Mouse (Mus musculus): ENCODE measurements at regions not wholly inside any gene's neighbourhood (a gene's known extent, or its start where the extent isn't known, plus 50 kb on each side); places are given as distances from the start of the nearest gene placed in this dataset.

- Histone ChIP-seq H3K36me3 (replicated peaks; ENCODE audit: control insufficient read depth, insufficient read depth, low read length) (no peaks in the 10 kb centered on the region), H3K4me3 (ENCODE audit: low read depth, low read length) (no peak overlapping the region), H3K27ac (ENCODE audit: low read depth) (no peak overlapping the region), H3K4me1 (ENCODE audit: control insufficient read depth, insufficient read depth) (no peaks in the 10 kb centered on the region), H3K27me3 (ENCODE audit: control insufficient read depth, insufficient read depth, low read length) (no peaks in the 10 kb centered on the region), H3K9ac (replicated peaks; ENCODE audit: low read depth, low read length) (no peak overlapping the region), H3K9me3 (replicated peaks; ENCODE audit: control insufficient read depth, low read length) (no peaks in the 10 kb centered on the region), H3K4me2 (ENCODE audit: low read depth, low read length) (no peak overlapping the region)
- 45% methylated on average over 14 of the region's 14 CpGs for WGBS
- TF ChIP-seq EP300 (IDR thresholded peaks at IDR 0.05; ENCODE audit: low read depth) (no peak), CTCF (IDR thresholded peaks at IDR 0.05; ENCODE audit: low read depth) (no peak)
- ATAC-seq (ENCODE audit: insufficient read depth, low read depth) (no peak), DNase-seq (ENCODE audit: low spot score) (no peak)
Measured at GRCm38 (mm10) chr4:153696426-153697040, 213.9 kb upstream of the Ajap1 start.

GRCm38 (mm10) chr4:153707218-153707617, 224.6 kb upstream of the Ajap1 start:
- H3K4me3 ChIP-seq (ENCODE audit: low read depth, low read length) = no peak overlapping the region
- no peaks in the 10 kb centered on the region for H3K36me3 ChIP-seq (replicated peaks; ENCODE audit: control insufficient read depth, insufficient read depth, low read length)
- ATAC-seq (ENCODE audit: insufficient read depth, low read depth) = no peak
- DNase-seq (ENCODE audit: low spot score) = no peak
- H3K4me2 ChIP-seq (ENCODE audit: low read depth, low read length) = no peak overlapping the region
- no peaks in the 10 kb centered on the region for H3K4me1 ChIP-seq (ENCODE audit: control insufficient read depth, insufficient read depth)
- no peak overlapping the region for H3K27ac ChIP-seq (ENCODE audit: low read depth)
- H3K27me3 ChIP-seq (ENCODE audit: control insufficient read depth, insufficient read depth, low read length) = no peaks in the 10 kb centered on the region
- TF ChIP-seq EP300 (IDR thresholded peaks at IDR 0.05; ENCODE audit: low read depth) (no peak), CTCF (IDR thresholded peaks at IDR 0.05; ENCODE audit: low read depth) (no peak)
- no peaks in the 10 kb centered on the region for H3K9me3 ChIP-seq (replicated peaks; ENCODE audit: control insufficient read depth, low read length)
- no peak overlapping the region for H3K9ac ChIP-seq (replicated peaks; ENCODE audit: low read depth, low read length)
- 46% methylated on average over 8 of the region's 8 CpGs for WGBS

GRCm38 (mm10) chr4:153714995-153715645, 232.5 kb upstream of the Ajap1 start:
- Histone ChIP-seq H3K9ac (replicated peaks; ENCODE audit: low read depth, low read length) (no peak overlapping the region), H3K27ac (ENCODE audit: low read depth) (no peak overlapping the region), H3K4me1 (ENCODE audit: control insufficient read depth, insufficient read depth) (no peaks in the 10 kb centered on the region), H3K27me3 (ENCODE audit: control insufficient read depth, insufficient read depth, low read length) (no peaks in the 10 kb centered on the region), H3K9me3 (replicated peaks; ENCODE audit: control insufficient read depth, low read length) (no peaks in the 10 kb centered on the region), H3K4me2 (ENCODE audit: low read depth, low read length) (no peak overlapping the region), H3K36me3 (replicated peaks; ENCODE audit: control insufficient read depth, insufficient read depth, low read length) (no peaks in the 10 kb centered on the region), H3K4me3 (ENCODE audit: low read depth, low read length) (no peak overlapping the region)
- DNase-seq (ENCODE audit: low spot score) (peak; percentile 44), ATAC-seq (ENCODE audit: insufficient read depth, low read depth) (peak; percentile 87)
- 33% methylated on average over 6 of the region's 6 CpGs for WGBS
- TF ChIP-seq EP300 (IDR thresholded peaks at IDR 0.05; ENCODE audit: low read depth) (no peak), CTCF (IDR thresholded peaks at IDR 0.05; ENCODE audit: low read depth) (no peak)

GRCm38 (mm10) chr4:153717273-153717672, 234.7 kb upstream of the Ajap1 start:
- H3K9ac ChIP-seq (replicated peaks; ENCODE audit: low read depth, low read length) = no peak overlapping the region
- H3K9me3 ChIP-seq (replicated peaks; ENCODE audit: control insufficient read depth, low read length) = no peaks in the 10 kb centered on the region
- ATAC-seq (ENCODE audit: insufficient read depth, low read depth) (no peak), DNase-seq (ENCODE audit: low spot score) (no peak)
- H3K4me2 ChIP-seq (ENCODE audit: low read depth, low read length) = no peak overlapping the region
- TF ChIP-seq CTCF (IDR thresholded peaks at IDR 0.05; ENCODE audit: low read depth) = no peak
- no peak for TF ChIP-seq EP300 (IDR thresholded peaks at IDR 0.05; ENCODE audit: low read depth)
- WGBS = 88% methylated on average over 12 of the region's 12 CpGs
- no peak overlapping the region for H3K4me3 ChIP-seq (ENCODE audit: low read depth, low read length)
- H3K36me3 ChIP-seq (replicated peaks; ENCODE audit: control insufficient read depth, insufficient read depth, low read length) = no peaks in the 10 kb centered on the region
- H3K27me3 ChIP-seq (ENCODE audit: control insufficient read depth, insufficient read depth, low read length) = no peaks in the 10 kb centered on the region
- no peak overlapping the region for H3K27ac ChIP-seq (ENCODE audit: low read depth)
- no peaks in the 10 kb centered on the region for H3K4me1 ChIP-seq (ENCODE audit: control insufficient read depth, insufficient read depth)

GRCm38 (mm10) chr4:153724045-153724444, 233.0 kb upstream of the A430005L14Rik start:
- Histone ChIP-seq H3K27ac (ENCODE audit: low read depth) (no peak overlapping the region), H3K9ac (replicated peaks; ENCODE audit: low read depth, low read length) (no peak overlapping the region), H3K4me3 (ENCODE audit: low read depth, low read length) (no peak overlapping the region), H3K4me2 (ENCODE audit: low read depth, low read length) (no peak overlapping the region), H3K9me3 (replicated peaks; ENCODE audit: control insufficient read depth, low read length) (no peaks in the 10 kb centered on the region), H3K27me3 (ENCODE audit: control insufficient read depth, insufficient read depth, low read length) (no peaks in the 10 kb centered on the region), H3K4me1 (ENCODE audit: control insufficient read depth, insufficient read depth) (no peaks in the 10 kb centered on the region), H3K36me3 (replicated peaks; ENCODE audit: control insufficient read depth, insufficient read depth, low read length) (no peaks in the 10 kb centered on the region)
- TF ChIP-seq EP300 (IDR thresholded peaks at IDR 0.05; ENCODE audit: low read depth) (no peak), CTCF (IDR thresholded peaks at IDR 0.05; ENCODE audit: low read depth) (no peak)
- ATAC-seq (ENCODE audit: insufficient read depth, low read depth) (no peak), DNase-seq (ENCODE audit: low spot score) (no peak)
- 78% methylated on average over 14 of the region's 14 CpGs for WGBS

GRCm38 (mm10) chr4:153727273-153727672, 229.8 kb upstream of the A430005L14Rik start:
- TF ChIP-seq CTCF (IDR thresholded peaks at IDR 0.05; ENCODE audit: low read depth) (no peak), EP300 (IDR thresholded peaks at IDR 0.05; ENCODE audit: low read depth) (no peak)
- DNase-seq (ENCODE audit: low spot score) = no peak
- H3K9me3 ChIP-seq (replicated peaks; ENCODE audit: control insufficient read depth, low read length) = no peaks in the 10 kb centered on the region

More at GRCm38 (mm10) chr4:153727273-153727672, 229.8 kb upstream of the A430005L14Rik start:
- H3K4me1 ChIP-seq (ENCODE audit: control insufficient read depth, insufficient read depth) = no peaks in the 10 kb centered on the region
- no peak overlapping the region for H3K9ac ChIP-seq (replicated peaks; ENCODE audit: low read depth, low read length)
- no peak overlapping the region for H3K4me3 ChIP-seq (ENCODE audit: low read depth, low read length)
- no peak overlapping the region for H3K4me2 ChIP-seq (ENCODE audit: low read depth, low read length)
- 74% methylated on average over 10 of the region's 10 CpGs for WGBS
- ATAC-seq (ENCODE audit: insufficient read depth, low read depth) = no peak
- H3K27me3 ChIP-seq (ENCODE audit: control insufficient read depth, insufficient read depth, low read length) = no peaks in the 10 kb centered on the region
- H3K36me3 ChIP-seq (replicated peaks; ENCODE audit: control insufficient read depth, insufficient read depth, low read length) = no peaks in the 10 kb centered on the region
- no peak overlapping the region for H3K27ac ChIP-seq (ENCODE audit: low read depth)
